Mouse (Mus musculus) myocyte (in vitro differentiated cells): ENCODE measurements around the gene Samm50. TPM values are rescaled to one million over a fixed set of nuclear protein-coding genes. Genes with fewer than 3 reads are reported as not detected.
"Not testable (repeated sequence)": the region's sequence is repeated elsewhere in the genome, so short reads cannot be mapped to it uniquely, and the experiment has no call there.

Experiments
- H3K27me3 ChIP-seq: one replicate; pipeline ENCODE4 v1.6.1; 2011; ENCODE audit not compliant: control insufficient read depth, insufficient read depth, insufficient read length
- H3K36me3 ChIP-seq: one replicate; pipeline ENCODE4 v1.6.1; 2011; ENCODE audit not compliant: control insufficient read depth, insufficient read depth
- H3K4me2 ChIP-seq: one replicate; pipeline ENCODE4 v1.6.1; 2011; ENCODE audit warnings: low read depth, control low read depth
- H3K4me3 ChIP-seq: one replicate; pipeline ENCODE4 v1.5.1; 2011; ENCODE audit warnings: mild to moderate bottlenecking, control low read depth, moderate library complexity
- H3K79me2 ChIP-seq: one replicate; pipeline ENCODE4 v1.6.1; 2011; ENCODE audit not compliant: control insufficient read depth, insufficient read depth
- H3ac ChIP-seq: one replicate; pipeline ENCODE4 v1.6.1; 2011; ENCODE audit not compliant: control insufficient read depth, insufficient read length
- CEBPB ChIP-seq: IDR thresholded peaks from 2 replicates; pipeline ENCODE4 v1.6.1; 2011; ENCODE audit warnings: mild to moderate bottlenecking, moderate library complexity; ENCODE audit not compliant: poor library complexity, insufficient read depth, severe bottlenecking
- E2F4 ChIP-seq: IDR thresholded peaks from one replicate; pipeline ENCODE4 v1.6.1; 2011; ENCODE audit warnings: mild to moderate bottlenecking, control low read depth, moderate library complexity; ENCODE audit not compliant: insufficient read depth
- MAX ChIP-seq: IDR thresholded peaks from one replicate; pipeline ENCODE4 v1.6.1; 2011; ENCODE audit warnings: low read depth, mild to moderate bottlenecking, control low read depth
- MYOD1 ChIP-seq, 3 experiments: IDR thresholded peaks; one replicate each; pipeline ENCODE4 v1.6.1; 2011; ENCODE audit warnings: control low read depth in 2 of 3, low read depth in 2 of 3, mild to moderate bottlenecking in 2 of 3, moderate library complexity in 1 of 3; ENCODE audit not compliant: insufficient read length in 2 of 3, control insufficient read depth in 1 of 3
- MYOG ChIP-seq, 3 experiments: IDR thresholded peaks; one replicate each; pipeline ENCODE4 v1.6.1; 2011; ENCODE audit warnings: control low read depth in 2 of 3, low read depth in 2 of 3, mild to moderate bottlenecking in 2 of 3; ENCODE audit not compliant: insufficient read length in 2 of 3, control insufficient read depth in 1 of 3, insufficient read depth in 1 of 3
- POLR2A ChIP-seq: IDR thresholded peaks from one replicate; pipeline ENCODE4 v1.6.1; 2011; ENCODE audit warnings: low read depth, mild to moderate bottlenecking, control low read depth, moderate library complexity; ENCODE audit not compliant: insufficient read length
- POLR2AphosphoS2 ChIP-seq: IDR thresholded peaks from one replicate; pipeline ENCODE4 v1.6.1; 2011; ENCODE audit warnings: low read depth, control low read depth; ENCODE audit not compliant: insufficient read length
- REST ChIP-seq: IDR thresholded peaks from one replicate; pipeline ENCODE4 v1.6.1; 2011; ENCODE audit warnings: mild to moderate bottlenecking, control low read depth, moderate library complexity; ENCODE audit not compliant: insufficient read depth, insufficient read length
- SRF ChIP-seq: IDR thresholded peaks from one replicate; pipeline ENCODE4 v1.6.1; 2011; ENCODE audit warnings: low read depth; ENCODE audit not compliant: control insufficient read depth, insufficient read length
- TCF12 ChIP-seq: IDR thresholded peaks from one replicate; pipeline ENCODE4 v1.6.1; 2011; ENCODE audit warnings: mild to moderate bottlenecking, control low read depth; ENCODE audit not compliant: poor library complexity, insufficient read depth, severe bottlenecking
- TCF3 ChIP-seq: IDR thresholded peaks from one replicate; pipeline ENCODE4 v1.6.1; 2011; ENCODE audit warnings: low read depth, control low read depth; ENCODE audit not compliant: insufficient read length
- USF1 ChIP-seq: IDR thresholded peaks from one replicate; pipeline ENCODE4 v1.6.1; 2011; ENCODE audit warnings: low read depth, mild to moderate bottlenecking, control low read depth, moderate library complexity
- polyA plus RNA-seq: library from polyadenylated mRNA; unstranded; fragments of >200 nt; fragmentation: generic; extraction: Trizol; gene quantifications from one replicate; pipeline ENCODE4 v1.2.1, GENCODE M21; 2012; ENCODE audit warnings: missing spikeins

The Samm50 gene
- 116 TPM for polyA plus RNA-seq

GRCm38 (mm10) chr15:84192058-84192791 is at the start of gene Samm50:
TSS of gene Samm50 (plus strand) at chr15:84192241.
- H3K4me2 ChIP-seq = peak within 1 kb of the TSS; percentile 85
- H3ac ChIP-seq = peak within 1 kb of the TSS; percentile 66
- peak; percentile 2 for TF ChIP-seq REST
- TF ChIP-seq CEBPB = no peak
- peak in 1 of 3 experiments; percentile 21 for TF ChIP-seq MYOG (IDR thresholded peaks at IDR 0.05; ENCODE audit: control insufficient read depth in 1 of 3, insufficient read depth in 1 of 3, insufficient read length in 2 of 3, low read depth in 2 of 3)
- no peak for TF ChIP-seq TCF3
- no peak for TF ChIP-seq E2F4
- peak; percentile 53 for TF ChIP-seq MAX
- TF ChIP-seq POLR2A = peak; percentile 97
- TF ChIP-seq USF1 = peak; percentile 11
- TF ChIP-seq TCF12 = no peak
- peak; percentile 99 for TF ChIP-seq POLR2AphosphoS2
- TF ChIP-seq MYOD1 (IDR thresholded peaks at IDR 0.05; ENCODE audit: control insufficient read depth in 1 of 3, insufficient read length in 2 of 3, low read depth in 2 of 3) = peak in 1 of 3 experiments; percentile 10
- TF ChIP-seq SRF = no peak
- peaks cover 16% of the 10 kb centered on the region for H3K36me3 ChIP-seq
- H3K4me3 ChIP-seq = peak within 1 kb of the TSS; percentile 72
- H3K79me2 ChIP-seq = peaks cover 18% of the 10 kb centered on the region
- H3K27me3 ChIP-seq = peaks cover 7% of the 10 kb centered on the region

- TF ChIP-seq TCF12 (no peak), USF1 (no peak)
- Histone ChIP-seq H3K27me3 (peaks cover 31% of the 10 kb centered on the region), H3K4me3 (no peak overlapping the region), H3K79me2 (no peaks in the 10 kb centered on the region), H3K4me2 (no peak overlapping the region), H3ac (no peak overlapping the region), H3K36me3 (no peaks in the 10 kb centered on the region)
Observed at GRCm38 (mm10) chr15:84156158-84156557, 35.9 kb upstream of the Samm50 start.

- not testable (repeated sequence) for H3K79me2 ChIP-seq, H3K4me2 ChIP-seq, H3ac ChIP-seq, H3K36me3 ChIP-seq, H3K4me3 ChIP-seq
- H3K27me3 ChIP-seq = peaks cover 44% of the 10 kb centered on the region
Observed at GRCm38 (mm10) chr15:84157530-84157929, 34.5 kb upstream of the Samm50 start.

- Histone ChIP-seq H3K4me3 (no peak overlapping the region), H3K36me3 (no peaks in the 10 kb centered on the region), H3ac (no peak overlapping the region), H3K79me2 (no peaks in the 10 kb centered on the region), H3K27me3 (peaks cover 54% of the 10 kb centered on the region), H3K4me2 (no peak overlapping the region)
- TF ChIP-seq USF1 (no peak), POLR2AphosphoS2 (no peak), TCF3 (no peak), MAX (no peak), MYOD1 (IDR thresholded peaks at IDR 0.05; ENCODE audit: control insufficient read depth in 1 of 3, insufficient read length in 2 of 3, low read depth in 2 of 3) (no peak), REST (no peak), TCF12 (no peak), SRF (no peak), E2F4 (no peak), MYOG (IDR thresholded peaks at IDR 0.05; ENCODE audit: control insufficient read depth in 1 of 3, insufficient read depth in 1 of 3, insufficient read length in 2 of 3, low read depth in 2 of 3) (no peak), POLR2A (no peak), CEBPB (no peak)
Observed at GRCm38 (mm10) chr15:84161871-84162270, 30.2 kb upstream of the Samm50 start.

GRCm38 (mm10) chr15:84166818-84167217 is 25.2 kb upstream of the Samm50 start:
- H3K79me2 ChIP-seq = no peaks in the 10 kb centered on the region
- H3K4me3 ChIP-seq = no peak overlapping the region
- peak overlapping the region; percentile 97 for H3K4me2 ChIP-seq
- no peaks in the 10 kb centered on the region for H3K36me3 ChIP-seq
- H3ac ChIP-seq = no peak overlapping the region
- peaks cover 39% of the 10 kb centered on the region for H3K27me3 ChIP-seq
- no peak for TF ChIP-seq MYOD1 (IDR thresholded peaks at IDR 0.05; ENCODE audit: control insufficient read depth in 1 of 3, insufficient read length in 2 of 3, low read depth in 2 of 3)
- TF ChIP-seq USF1 = no peak
- no peak for TF ChIP-seq SRF
- TF ChIP-seq TCF12 = no peak
